Mouse (Mus musculus) frontal cortex, postnatal 25 days (tissue): Measurements from ENCODE around the gene Cd59b.

Experiments used
- DNase-seq, 2 experiments: peaks; one replicate each; pipeline ENCODE4 v3.0.0; 2022; ENCODE audit warnings: low spot score in 2 of 2

Cd59b gene

GRCm38 (mm10) chr2:104119097-104119496, 49.4 kb downstream of the Cd59b start:
- no peak for DNase-seq

DNA sequence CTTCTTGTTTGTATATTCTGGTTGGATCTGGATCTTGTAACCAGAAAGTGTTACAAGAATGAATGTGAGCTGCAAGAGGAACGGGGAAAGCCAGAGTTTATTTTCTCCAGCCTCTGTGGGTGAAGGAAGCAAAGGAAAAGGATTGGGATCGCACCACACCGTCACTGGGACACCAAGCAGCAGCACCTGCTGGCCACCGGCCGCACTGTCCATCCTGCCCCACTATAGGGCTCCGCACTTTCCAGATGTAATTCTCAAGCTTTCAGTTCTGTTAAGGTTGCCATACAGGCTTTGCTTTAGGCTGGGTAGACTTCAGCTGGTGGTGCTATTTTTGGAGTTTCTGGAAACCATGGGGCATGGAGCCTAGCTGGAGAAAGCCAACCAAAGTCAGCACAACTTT, 50.7 kb downstream of the Cd59b start:
- DNase-seq = no peak

DNA sequence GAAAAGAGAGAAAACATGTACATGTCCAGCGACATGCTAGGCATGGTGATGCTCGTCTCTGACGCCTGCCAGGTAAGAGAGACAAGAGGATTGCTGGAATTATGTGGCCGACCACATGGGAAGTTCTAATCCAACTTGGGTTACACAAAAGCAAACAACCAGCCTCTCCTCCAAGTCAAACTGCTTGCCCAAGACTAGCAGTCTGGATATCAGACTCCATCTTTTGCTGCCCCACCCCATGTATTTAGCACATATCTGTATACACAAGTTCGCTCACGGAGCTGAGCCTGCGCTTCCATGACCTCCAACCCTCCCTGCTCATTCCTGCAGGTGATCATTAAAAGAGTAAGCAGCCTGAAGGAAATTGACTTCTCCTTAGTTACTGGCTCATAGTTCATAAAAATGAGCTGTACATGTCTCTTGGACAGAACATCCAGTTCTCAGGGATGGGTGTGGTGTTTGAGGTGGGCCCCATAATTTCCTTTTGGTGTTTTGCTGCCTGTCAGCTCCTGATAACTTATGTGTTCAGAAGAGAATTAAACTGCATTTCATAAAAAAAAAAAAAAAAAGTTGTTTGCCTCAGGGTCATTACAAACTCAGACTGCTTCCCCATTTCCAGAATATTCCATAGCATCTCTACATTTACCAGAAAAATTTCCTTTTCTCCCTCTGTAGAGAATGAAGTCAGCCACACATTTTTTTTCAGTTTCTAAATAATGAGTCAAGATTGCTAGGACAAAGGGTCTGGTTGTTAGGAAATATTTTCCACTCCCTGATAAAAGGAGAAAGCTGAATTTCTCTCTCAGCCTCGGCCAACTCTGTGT, 52.2 kb downstream of the Cd59b start:
- DNase-seq = no peak

DNA sequence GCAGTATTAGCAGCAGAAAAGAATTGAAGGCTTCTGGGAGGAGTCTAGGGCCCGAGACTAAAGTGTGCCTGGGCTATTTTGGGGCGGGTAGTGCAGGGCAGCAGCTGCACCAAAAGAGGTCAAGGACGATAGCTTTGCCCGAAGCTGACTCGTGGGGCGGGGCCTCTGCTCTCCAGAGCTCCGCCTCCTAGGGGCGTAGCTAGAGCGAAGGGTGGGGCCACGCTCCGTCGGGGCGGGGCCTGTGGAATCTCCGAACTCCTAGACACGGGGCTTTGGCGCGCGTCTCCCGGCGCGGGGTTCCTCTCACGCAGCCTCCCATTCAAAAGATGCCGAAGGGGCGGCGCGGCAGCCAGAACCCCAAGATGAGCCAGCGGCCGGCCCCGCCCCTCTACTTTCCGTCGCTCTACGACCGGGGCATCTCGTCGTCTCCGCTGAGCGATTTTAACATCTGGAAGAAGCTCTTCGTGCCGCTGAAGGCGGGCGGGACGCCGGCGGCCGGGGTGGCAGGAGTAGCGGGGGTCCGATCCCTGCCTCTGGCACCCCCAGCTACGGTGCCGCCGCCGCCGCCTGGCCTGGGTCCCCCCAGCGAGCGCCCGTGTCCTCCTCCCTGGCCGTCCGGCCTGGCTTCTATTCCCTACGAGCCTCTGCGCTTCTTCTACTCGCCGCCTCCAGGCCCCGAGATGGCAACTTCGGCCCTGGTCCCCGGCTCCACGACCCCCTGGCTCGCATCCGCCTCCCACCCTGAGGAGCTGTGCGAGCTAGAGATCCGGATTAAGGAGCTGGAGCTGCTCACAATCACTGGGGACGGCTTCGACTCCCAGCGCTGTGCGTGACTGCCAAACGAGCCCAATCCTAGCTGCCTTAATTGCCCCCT, 53.1 kb downstream of the Cd59b start, which contains the start of gene A930018P22Rik:
Gene A930018P22Rik, plus strand, starts transcription at position 265 of the 874 bp plus-strand sequence.
- DNase-seq = peak; percentile 70 to 79

GRCm38 (mm10) chr2:104123540-104123939, 53.9 kb downstream of the Cd59b start:
- no peak for DNase-seq

GRCm38 (mm10) chr2:104124071-104124470, 54.4 kb downstream of the Cd59b start:
- DNase-seq = no peak

DNA sequence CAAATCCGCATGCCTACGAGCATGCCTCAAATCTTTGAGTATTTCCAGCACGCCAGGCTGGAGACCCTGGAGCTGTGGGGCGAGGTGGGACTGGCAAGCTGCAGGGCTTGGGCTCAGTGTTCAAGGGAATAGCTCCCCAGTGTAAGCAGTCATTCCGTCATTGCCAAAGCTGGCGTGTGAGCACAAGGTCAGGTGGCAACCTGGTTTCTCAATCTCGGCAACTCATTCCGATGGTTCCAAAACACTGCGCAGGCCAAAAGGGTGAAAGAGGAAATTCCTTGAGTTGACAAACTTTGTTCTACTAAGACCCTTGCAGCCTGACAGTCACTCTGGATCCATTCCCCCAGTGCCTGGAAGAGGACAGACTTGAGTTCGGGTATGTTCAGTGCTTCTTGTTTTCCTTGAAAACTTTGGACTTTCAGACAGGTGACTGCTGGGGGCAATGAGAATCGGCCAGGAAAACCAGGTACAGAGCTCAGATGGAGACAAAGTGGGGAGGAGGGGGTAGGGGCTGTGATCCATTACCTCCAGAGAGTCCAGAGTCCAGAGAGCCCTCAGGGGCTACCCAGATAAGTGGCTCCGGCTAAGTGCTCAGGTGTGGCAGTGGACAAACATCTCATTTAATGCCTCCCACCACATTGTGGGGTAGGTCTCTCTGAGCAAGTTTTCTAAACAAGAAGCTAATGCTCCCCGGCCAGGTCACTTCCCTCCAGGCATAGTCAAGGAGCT, 59.3 kb downstream of the Cd59b start:
- no peak for DNase-seq

DNA sequence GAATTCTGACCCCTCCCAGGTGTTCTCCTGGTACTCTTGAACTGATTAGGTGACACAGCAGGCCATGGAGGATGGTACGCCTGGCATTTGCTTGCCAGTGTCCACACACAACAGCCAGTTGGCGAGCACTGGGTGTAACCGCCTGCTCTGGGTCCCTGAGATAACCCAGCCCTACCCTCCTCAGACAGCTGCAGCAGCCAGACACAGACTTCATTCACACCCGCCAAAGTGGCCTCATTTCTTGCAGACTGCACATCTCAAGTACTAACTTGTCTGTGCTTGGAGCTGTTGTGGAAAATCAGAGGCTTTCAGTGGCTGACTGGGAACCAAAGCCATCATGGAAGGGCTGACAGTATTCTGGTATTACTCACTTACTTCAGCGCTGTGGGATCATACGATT, 60.5 kb downstream of the Cd59b start:
- DNase-seq = no peak

DNA sequence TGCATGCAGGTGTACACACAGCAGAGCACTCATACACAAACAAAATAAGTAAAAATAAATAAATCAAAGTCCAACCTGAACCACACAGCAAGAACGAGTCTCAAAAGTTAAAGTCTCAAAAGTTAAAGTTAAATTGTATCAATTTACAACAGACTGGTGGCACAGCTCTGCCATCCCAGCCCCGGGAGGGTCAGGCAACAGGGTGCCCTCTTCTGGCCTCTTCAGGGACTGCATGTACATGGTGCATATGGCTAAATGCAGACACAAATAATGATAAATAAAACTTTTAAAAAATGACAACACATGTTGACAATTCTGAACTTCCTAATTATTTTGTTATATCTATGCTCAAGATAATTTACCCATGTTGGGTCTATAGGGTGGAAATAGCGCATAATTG, 61.3 kb downstream of the Cd59b start:
- DNase-seq = no peak

DNA sequence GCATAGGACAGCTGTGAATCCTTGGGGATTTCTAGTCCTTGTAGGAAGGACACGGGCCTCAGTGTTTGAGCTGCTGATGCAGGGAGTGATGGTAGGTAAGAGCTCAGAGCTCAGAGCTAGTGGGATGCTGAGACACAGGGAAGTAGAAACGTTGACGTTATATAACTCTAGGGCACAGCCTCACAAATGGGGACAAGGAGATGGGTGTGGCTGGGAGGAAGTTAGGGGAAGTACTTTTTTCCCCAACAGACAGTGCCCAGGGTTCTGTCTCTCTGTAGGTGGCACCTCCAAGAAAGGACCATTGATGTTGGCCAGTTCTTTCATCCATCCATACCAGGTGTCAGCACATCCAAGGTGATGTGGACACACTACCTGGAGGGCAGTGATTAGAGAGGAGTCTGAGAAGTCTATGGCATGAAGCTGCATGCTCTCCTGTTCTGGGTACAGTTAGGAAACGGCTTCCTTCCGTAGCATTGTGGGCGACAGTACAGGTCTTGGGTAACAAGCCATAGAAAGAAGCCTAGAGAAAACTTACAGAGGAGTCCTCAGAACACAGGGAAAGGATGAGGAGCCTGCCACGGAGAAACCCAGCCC, 62.7 kb downstream of the Cd59b start:
- DNase-seq = no peak

DNA sequence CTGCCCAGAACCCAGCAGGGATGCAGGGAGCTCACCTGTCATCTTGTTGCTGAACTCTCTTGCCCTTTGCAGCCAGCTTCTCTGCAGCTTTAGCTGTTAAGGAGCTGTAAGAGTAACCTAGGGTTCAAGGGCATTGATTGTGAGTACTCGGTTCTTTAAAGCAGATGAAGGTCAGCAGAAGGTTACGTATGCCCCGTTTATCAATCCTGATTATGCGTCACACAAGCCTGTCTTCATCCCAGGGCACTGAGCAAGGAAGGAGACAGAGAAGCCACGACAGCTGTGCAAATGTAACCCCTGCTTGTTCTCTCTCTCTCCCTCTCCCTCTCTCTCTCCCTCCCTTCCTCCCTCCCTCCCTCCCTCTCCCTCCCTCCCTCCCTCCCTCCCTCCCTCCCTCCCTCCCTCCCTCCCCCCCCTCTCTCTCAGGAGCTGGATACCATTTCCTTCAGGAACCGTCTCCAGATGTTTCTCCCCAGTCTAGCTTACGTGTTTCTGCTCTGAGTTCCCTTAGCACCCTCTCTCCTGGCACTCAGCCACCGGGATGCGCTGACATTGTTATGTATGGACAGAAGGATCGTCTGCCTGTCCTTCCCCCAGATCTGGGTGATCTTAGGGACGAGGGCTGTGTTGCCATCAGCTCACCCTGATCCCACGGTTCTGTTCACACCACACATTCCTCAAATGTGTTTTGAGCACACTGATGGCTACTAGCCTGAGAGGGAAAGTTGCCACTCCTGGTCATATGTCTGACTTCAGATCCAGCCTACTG, 63.6 kb downstream of the Cd59b start:
- DNase-seq = no peak

DNA sequence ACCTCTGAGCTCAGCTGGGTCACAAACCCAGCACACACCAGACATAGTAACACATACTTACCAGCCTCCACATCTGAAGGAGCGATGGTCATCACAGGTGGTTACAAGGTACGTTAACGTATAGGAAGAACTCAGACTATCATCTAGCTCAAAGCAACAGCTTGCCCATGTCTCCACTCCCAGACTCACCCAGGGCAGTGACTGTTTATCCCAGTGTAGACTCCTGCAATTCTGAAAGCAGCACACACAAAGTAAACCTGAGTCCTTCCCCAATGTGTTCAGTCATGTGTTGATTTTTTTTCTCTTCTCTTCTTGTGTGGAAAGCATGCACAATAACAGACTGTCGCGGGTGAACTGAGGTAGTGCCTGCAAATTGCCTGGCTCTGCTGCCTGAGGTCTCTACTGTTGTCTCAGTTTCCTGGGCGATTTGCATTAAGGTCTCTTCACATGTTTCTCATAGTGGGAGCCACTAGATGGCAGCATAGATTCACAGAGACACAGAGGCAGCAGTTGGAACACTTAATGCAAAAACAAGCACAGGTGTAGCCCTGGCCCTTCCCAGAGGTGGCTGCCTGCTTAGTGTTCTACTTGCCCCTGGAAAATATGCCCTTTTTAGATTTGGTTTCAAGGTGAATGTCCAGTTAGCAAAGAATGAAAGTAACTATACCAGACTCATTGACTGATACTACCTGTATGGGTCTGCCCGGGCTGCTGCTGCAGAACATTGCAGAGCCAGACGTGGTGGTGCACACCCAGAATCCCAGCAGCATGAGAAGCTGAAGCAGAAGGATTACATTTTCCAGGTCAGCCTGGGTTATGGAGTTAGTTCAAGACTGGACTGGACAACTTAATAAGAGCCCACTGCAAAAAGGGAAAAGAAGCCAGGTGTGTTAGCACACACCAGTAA, 64.8 kb downstream of the Cd59b start:
- peak; percentile 40 to 64 for DNase-seq

GRCm38 (mm10) chr2:104135920-104136319, 66.3 kb downstream of the Cd59b start:
- no peak for DNase-seq
